ENCODE assay signal across 8 mouse cellular contexts in the genomic region with DNA sequence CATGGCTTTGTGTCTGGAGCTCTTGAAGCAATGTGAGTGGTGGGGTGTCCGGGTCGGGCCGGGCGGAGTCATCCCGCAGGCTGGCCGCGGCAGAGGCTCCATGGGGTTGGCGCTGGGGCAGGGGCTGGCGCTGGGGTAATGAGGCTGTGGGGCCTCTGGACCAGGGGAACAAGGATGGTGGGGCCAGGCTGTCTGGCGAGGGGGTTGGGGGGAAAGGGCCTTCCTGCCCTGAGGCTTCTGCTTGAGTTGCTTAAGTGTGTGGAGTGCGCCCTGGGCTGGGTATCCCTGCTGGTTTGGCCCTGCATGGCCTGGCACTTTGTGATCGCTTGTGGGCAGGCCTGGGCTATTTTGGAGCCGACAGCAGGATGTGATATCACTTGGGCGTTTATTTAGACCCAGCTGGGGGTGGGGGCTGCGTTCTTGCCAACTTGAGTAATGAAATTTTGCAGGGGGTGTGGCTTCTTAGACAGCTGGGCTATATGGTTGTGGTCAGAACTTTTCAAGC. TPM values are rescaled to one million over a fixed set of nuclear protein-coding genes. Genes with fewer than 3 reads are reported as not detected.
DNase-seq lines count a peak whose midpoint lies in the region; ATAC-seq lines count a peak whose summit lies in the region.

No protein-coding gene starts in this region.

- H3K4me3 ChIP-seq in embryonic facial prominence, embryonic 14.5 days (ENCODE audit: low read depth, low read length): peak overlapping the region; percentile 95
- peak overlapping the region; percentile 90 for H3K4me3 ChIP-seq in heart, embryonic 10.5 days
- peak overlapping the region; percentile 84 for H3K4me3 ChIP-seq in liver, embryonic 16.5 days (ENCODE audit: low read depth, low read length)
- H3K4me3 ChIP-seq in neural tube, embryonic 13.5 days: peak overlapping the region; percentile 96

- H3K4me2 ChIP-seq in embryonic facial prominence, embryonic 14.5 days (ENCODE audit: low read depth, low read length): peak overlapping the region; percentile 83
- H3K4me2 ChIP-seq in liver, embryonic 16.5 days (ENCODE audit: low read depth, low read length): peak overlapping the region; percentile 89
- H3K4me2 ChIP-seq in neural tube, embryonic 13.5 days: peak overlapping the region; percentile 87

- no peaks in the 10 kb centered on the region for H3K27me3 ChIP-seq in embryonic facial prominence, embryonic 14.5 days (replicated peaks; ENCODE audit: control insufficient read depth, insufficient read depth, low read length)
- H3K27me3 ChIP-seq in heart, embryonic 10.5 days (ENCODE audit: insufficient read depth, poor library complexity, severe bottlenecking): no peaks in the 10 kb centered on the region
- no peaks in the 10 kb centered on the region; the same call in 1 of the 2 replicates for H3K27me3 ChIP-seq in liver, embryonic 16.5 days (ENCODE audit: control insufficient read depth, insufficient read depth, low read depth, low read length)
- no peaks in the 10 kb centered on the region for H3K27me3 ChIP-seq in neural tube, embryonic 13.5 days

- peak; percentile 3; the same call in 1 of the 2 replicates for ATAC-seq in embryonic facial prominence, embryonic 14.5 days (ENCODE audit: low read depth)
- no peak for ATAC-seq in liver, embryonic 16.5 days (ENCODE audit: low read depth)
- ATAC-seq in neural tube, embryonic 13.5 days (ENCODE audit: low read depth): no peak

- H3K36me3 ChIP-seq in embryonic facial prominence, embryonic 14.5 days (ENCODE audit: control insufficient read depth, insufficient read depth, low read length): no peaks in the 10 kb centered on the region
- no peaks in the 10 kb centered on the region for H3K36me3 ChIP-seq in heart, embryonic 10.5 days
- no peaks in the 10 kb centered on the region for H3K36me3 ChIP-seq in liver, embryonic 16.5 days (ENCODE audit: control insufficient read depth, insufficient read depth)
- H3K36me3 ChIP-seq in neural tube, embryonic 13.5 days: no peaks in the 10 kb centered on the region

- no peaks in the 10 kb centered on the region for H3K9me3 ChIP-seq in embryonic facial prominence, embryonic 14.5 days (ENCODE audit: control insufficient read depth, low read length)
- no peaks in the 10 kb centered on the region for H3K9me3 ChIP-seq in heart, embryonic 10.5 days
- no peaks in the 10 kb centered on the region for H3K9me3 ChIP-seq in liver, embryonic 16.5 days (replicated peaks; ENCODE audit: control insufficient read depth, low read length)
- H3K9me3 ChIP-seq in neural tube, embryonic 13.5 days: no peaks in the 10 kb centered on the region

- H3K4me1 ChIP-seq in embryonic facial prominence, embryonic 14.5 days (ENCODE audit: control insufficient read depth, insufficient read depth, low read length): peaks cover 69% of the 10 kb centered on the region
- peaks cover 81% of the 10 kb centered on the region for H3K4me1 ChIP-seq in heart, embryonic 10.5 days
- H3K4me1 ChIP-seq in liver, embryonic 16.5 days (ENCODE audit: control insufficient read depth, low read depth, low read length): peaks cover 46% of the 10 kb centered on the region
- H3K4me1 ChIP-seq in neural tube, embryonic 13.5 days (replicated peaks): peaks cover 81% of the 10 kb centered on the region

- peak overlapping the region; percentile 98 for H3K9ac ChIP-seq in embryonic facial prominence, embryonic 14.5 days (ENCODE audit: low read depth, low read length)
- peak overlapping the region; percentile 84 for H3K9ac ChIP-seq in liver, embryonic 16.5 days (ENCODE audit: low read depth, low read length)
- peak overlapping the region; percentile 100 for H3K9ac ChIP-seq in neural tube, embryonic 13.5 days

- peak; percentile 84 for DNase-seq in A20 (ENCODE audit: low read depth, low spot score)
- peak; percentile 76 to 84 for DNase-seq in adrenal gland, adult (ENCODE audit: inconsistent age in 2 of 2, low spot score in 1 of 2)
- peak; percentile 82 for DNase-seq in embryonic facial prominence, embryonic 14.5 days (ENCODE audit: low spot score)
- DNase-seq in heart, embryonic 10.5 days (ENCODE audit: low spot score): peak; percentile 88
- DNase-seq in kidney, adult 9 months: peak; percentile 75
- peak; percentile 63 for DNase-seq in urinary bladder, postnatal 14 days (ENCODE audit: low spot score)

- peak overlapping the region; percentile 84 for H3K27ac ChIP-seq in embryonic facial prominence, embryonic 14.5 days (replicated peaks; ENCODE audit: low read depth, low read length)
- H3K27ac ChIP-seq in heart, embryonic 10.5 days: peak overlapping the region; percentile 98
- H3K27ac ChIP-seq in liver, embryonic 16.5 days (ENCODE audit: low read length): no peak overlapping the region
- peak overlapping the region; percentile 96 for H3K27ac ChIP-seq in neural tube, embryonic 13.5 days (replicated peaks)

- 0% methylated on average over 15 of the region's 15 CpGs for WGBS in embryonic facial prominence, embryonic 14.5 days
- 2% methylated on average over 15 of the region's 15 CpGs for WGBS in heart, embryonic 10.5 days
- 3% methylated on average over 15 of the region's 15 CpGs for WGBS in liver, embryonic 16.5 days (ENCODE audit: insufficient replicate concordance)
- WGBS in neural tube, embryonic 13.5 days: 1% methylated on average over 15 of the region's 15 CpGs

RNA-seq across cellular contexts. Expression of gene Myl9, which starts 53.1 kb away (rescaled TPM):
- 285 and 310 TPM in 2 replicates for polyA plus RNA-seq in embryonic facial prominence, embryonic 14.5 days (2014; fragmentation: Nextera tagmentation; extraction: Ambion mirVana)
- polyA plus RNA-seq in heart, embryonic 10.5 days (2016; fragmentation: Nextera tagmentation; extraction: Ambion mirVana): 1,471 and 1,998 TPM in 2 replicates
- 43.0 and 56.1 TPM in 2 replicates for polyA plus RNA-seq in liver, embryonic 16.5 days (2015; fragmentation: Nextera tagmentation; extraction: Ambion mirVana)
- 55.2 and 56.0 TPM in 2 replicates for polyA plus RNA-seq in neural tube, embryonic 13.5 days (2015; fragmentation: Nextera tagmentation; extraction: Ambion mirVana)
